In the genomic region with DNA sequence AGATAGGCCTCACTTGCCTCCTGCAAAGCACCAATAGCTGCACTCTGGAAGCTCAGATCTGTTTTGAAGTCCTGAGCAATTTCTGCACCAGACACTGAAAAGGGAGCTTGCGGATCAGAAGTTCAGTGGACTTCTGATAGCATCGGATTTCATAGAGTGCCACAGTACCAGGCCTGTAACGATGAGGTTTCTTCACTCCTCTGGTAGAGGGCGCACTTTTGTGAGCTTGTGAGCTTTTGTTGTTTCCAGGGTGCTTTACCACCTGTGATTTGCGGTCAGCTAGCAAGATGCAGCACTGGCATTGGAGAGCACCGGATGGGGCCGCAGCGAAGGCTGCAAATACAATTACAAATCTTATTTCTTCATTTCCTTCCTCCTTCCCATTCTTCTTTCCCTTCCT, we compare ENCODE assay signal across 15 mouse cellular contexts. TPM values are rescaled to one million over a fixed set of nuclear protein-coding genes. Genes with fewer than 3 reads are reported as not detected.
DNase-seq lines count a peak whose midpoint lies in the region; ATAC-seq and TF ChIP-seq lines count a peak whose summit lies in the region.
"Had no signal": no experiment of that assay in that cellular context is flagged by ENCODE, and none has a peak within 500 bp of the region (broad histone marks: within the 10 kb centered on the region; RNA-seq: fewer than 3 reads in every experiment).

No protein-coding gene starts in this region.

- intact Hi-C loops in gastrocnemius, adult 2 months (cut with DNase I) = no loop called here
- intact Hi-C loops in gastrocnemius, postnatal 14 days (cut with DNase I; ENCODE audit: low total_unique reads) = no loop called here
- intact Hi-C loops in left cerebral cortex, postnatal 10 days (cut with DNase I) = no loop called here

- H3K4me3 ChIP-seq in gastrocnemius, adult 2 months = no peak overlapping the region
- no peak overlapping the region for H3K4me3 ChIP-seq in midbrain, postnatal 0 days (ENCODE audit: low read depth, low read length)
- H3K4me3 ChIP-seq in midbrain, embryonic 10.5 days = no peak overlapping the region
- no peak overlapping the region for H3K4me3 ChIP-seq in lung, embryonic 14.5 days (ENCODE audit: low read depth, low read length)
- H3K4me3 ChIP-seq: embryonic facial prominence, embryonic 15.5 days; liver, embryonic 13.5 days; neural tube, embryonic 12.5 days had no signal

- TF ChIP-seq CTCF in gastrocnemius, adult 2 months (IDR thresholded peaks at IDR 0.05) = peak; percentile 17; the same call in 1 of the 2 replicates
- TF ChIP-seq CTCF in midbrain, postnatal 0 days (IDR thresholded peaks at IDR 0.05) = peak; percentile 34
- TF ChIP-seq CTCF in lung, embryonic 14.5 days (IDR thresholded peaks at IDR 0.05; ENCODE audit: low read depth) = peak; percentile 51

- no peaks in the 10 kb centered on the region for H3K9me3 ChIP-seq in midbrain, postnatal 0 days (ENCODE audit: low read length)
- no peaks in the 10 kb centered on the region for H3K9me3 ChIP-seq in midbrain, embryonic 10.5 days (replicated peaks)
- no peaks in the 10 kb centered on the region for H3K9me3 ChIP-seq in lung, embryonic 14.5 days (ENCODE audit: low read depth, low read length)
- H3K9me3 ChIP-seq: embryonic facial prominence, embryonic 15.5 days; liver, embryonic 13.5 days; neural tube, embryonic 12.5 days had no signal

- no peak overlapping the region for H3K27ac ChIP-seq in gastrocnemius, adult 2 months
- H3K27ac ChIP-seq in midbrain, postnatal 0 days (ENCODE audit: low read depth, low read length) = no peak overlapping the region
- no peak overlapping the region for H3K27ac ChIP-seq in midbrain, embryonic 10.5 days (replicated peaks)
- H3K27ac ChIP-seq in lung, embryonic 14.5 days (ENCODE audit: low read depth) = no peak overlapping the region
- H3K27ac ChIP-seq: embryonic facial prominence, embryonic 15.5 days; liver, embryonic 13.5 days; neural tube, embryonic 12.5 days had no signal

- no peak overlapping the region for H3K9ac ChIP-seq in midbrain, postnatal 0 days (replicated peaks; ENCODE audit: low read length, poor library complexity, severe bottlenecking)
- no peak overlapping the region for H3K9ac ChIP-seq in lung, embryonic 14.5 days
- H3K9ac ChIP-seq: embryonic facial prominence, embryonic 15.5 days; liver, embryonic 13.5 days; neural tube, embryonic 12.5 days had no signal

- no peaks in the 10 kb centered on the region for H3K4me1 ChIP-seq in midbrain, postnatal 0 days (ENCODE audit: insufficient read depth, low read length)
- H3K4me1 ChIP-seq in midbrain, embryonic 10.5 days = peaks cover 9% of the 10 kb centered on the region; the same call in 1 of the 2 replicates
- no peaks in the 10 kb centered on the region for H3K4me1 ChIP-seq in lung, embryonic 14.5 days (ENCODE audit: insufficient read depth)
- H3K4me1 ChIP-seq: embryonic facial prominence, embryonic 15.5 days; liver, embryonic 13.5 days; neural tube, embryonic 12.5 days had no signal

- DNase-seq in gastrocnemius, adult 2 months = no peak
- DNase-seq in gastrocnemius, postnatal 14 days = no peak
- DNase-seq in midbrain, postnatal 0 days (ENCODE audit: low spot score) = no peak
- DNase-seq in midbrain, embryonic 10.5 days (ENCODE audit: low spot score) = no peak
- DNase-seq in lung, embryonic 14.5 days = peak; percentile 48
- peak; percentile 81 for DNase-seq in thymus, postnatal 14 days
- no peak for DNase-seq in left cerebral cortex, postnatal 10 days (ENCODE audit: extremely low spot score in 1 of 2, low spot score in 2 of 2)
- DNase-seq: liver, embryonic 13.5 days had no signal

- H3K27me3 ChIP-seq in midbrain, postnatal 0 days (ENCODE audit: insufficient read depth, low read length) = peaks cover 27% of the 10 kb centered on the region
- peaks cover 30% of the 10 kb centered on the region for H3K27me3 ChIP-seq in midbrain, embryonic 10.5 days (ENCODE audit: low read depth, poor library complexity, severe bottlenecking)
- peaks cover 42% of the 10 kb centered on the region for H3K27me3 ChIP-seq in lung, embryonic 14.5 days (ENCODE audit: insufficient read depth, low read length)

- WGBS in midbrain, postnatal 0 days = 21% methylated on average over 8 of the region's 8 CpGs
- 16% methylated on average over 8 of the region's 8 CpGs for WGBS in midbrain, embryonic 10.5 days
- 12% methylated on average over 8 of the region's 8 CpGs for WGBS in lung, embryonic 14.5 days

- H3K4me2 ChIP-seq in midbrain, postnatal 0 days (ENCODE audit: low read depth, low read length, poor library complexity, severe bottlenecking) = no peak overlapping the region
- H3K4me2 ChIP-seq in lung, embryonic 14.5 days = no peak overlapping the region
- H3K4me2 ChIP-seq: embryonic facial prominence, embryonic 15.5 days; heart, embryonic 11.5 days; liver, embryonic 13.5 days; neural tube, embryonic 12.5 days had no signal

- no peaks in the 10 kb centered on the region for H3K36me3 ChIP-seq in midbrain, postnatal 0 days (ENCODE audit: insufficient read depth, low read length)
- H3K36me3 ChIP-seq in midbrain, embryonic 10.5 days = no peaks in the 10 kb centered on the region
- H3K36me3 ChIP-seq in lung, embryonic 14.5 days (ENCODE audit: insufficient read depth) = no peaks in the 10 kb centered on the region
- H3K36me3 ChIP-seq: embryonic facial prominence, embryonic 15.5 days; liver, embryonic 13.5 days; neural tube, embryonic 12.5 days had no signal

- no peak for ATAC-seq in midbrain, postnatal 0 days (ENCODE audit: low FRiP score)
- no peak for ATAC-seq in lung, embryonic 14.5 days (ENCODE audit: insufficient read depth)
- no peak for ATAC-seq in erythroid progenitor cell, adult 5-6 weeks (replicated peaks; ENCODE audit: low FRiP score, poor library complexity, severe bottlenecking)

RNA-seq across cellular contexts. Expression of a gene that starts 30.9 kb away (rescaled TPM):
- total RNA-seq in gastrocnemius, adult 2 months (2021) = 10 to 100 TPM; 36.5 to 41.1 TPM
- 10 to 100 TPM; 22.5 to 23.4 TPM for total RNA-seq in gastrocnemius, postnatal 14 days (2021)
- 47.7 and 48.5 TPM in 2 replicates for total RNA-seq in midbrain, postnatal 0 days (2014; rRNA removed)
- 169 and 187 TPM in 2 replicates for polyA plus RNA-seq in midbrain, postnatal 0 days (2015; fragmentation: Nextera tagmentation; extraction: Ambion mirVana)
- 94.2 and 94.9 TPM in 2 replicates for polyA plus RNA-seq in midbrain, embryonic 10.5 days (2016; fragmentation: Nextera tagmentation; extraction: Ambion mirVana)
- 188 and 195 TPM in 2 replicates for polyA plus RNA-seq in lung, embryonic 14.5 days (2014; fragmentation: Nextera tagmentation; extraction: Ambion mirVana)
- total RNA-seq in left cerebral cortex, postnatal 10 days (2021) = 10 to 100 TPM; 43.0 to 51.8 TPM
- total RNA-seq in erythroid progenitor cell, adult 5-6 weeks (2015; ENCODE audit: low replicate concordance) = 63.7 and 66.0 TPM in 2 replicates
- total RNA-seq in erythroid progenitor cell, adult 5-6 weeks (2017; ENCODE audit: low replicate concordance) = 11.8 TPM in 2 replicates

RNA-seq across cellular contexts. Expression of a gene that starts 36.8 kb away (rescaled TPM):
- not detected for total RNA-seq in gastrocnemius, adult 2 months (2021)
- not detected for total RNA-seq in gastrocnemius, postnatal 14 days (2021)
- not detected in 2 replicates for total RNA-seq in midbrain, postnatal 0 days (2014; rRNA removed)
- polyA plus RNA-seq in midbrain, postnatal 0 days (2015; fragmentation: Nextera tagmentation; extraction: Ambion mirVana) = not detected in 2 replicates
- polyA plus RNA-seq in midbrain, embryonic 10.5 days (2016; fragmentation: Nextera tagmentation; extraction: Ambion mirVana) = not detected in 2 replicates
- 1.3 and 1.4 TPM in 2 replicates for polyA plus RNA-seq in lung, embryonic 14.5 days (2014; fragmentation: Nextera tagmentation; extraction: Ambion mirVana)
- not detected for total RNA-seq in left cerebral cortex, postnatal 10 days (2021)
- total RNA-seq in erythroid progenitor cell, adult 5-6 weeks (2015; ENCODE audit: low replicate concordance) = not detected in 2 replicates
- not detected in 2 replicates for total RNA-seq in erythroid progenitor cell, adult 5-6 weeks (2017; ENCODE audit: low replicate concordance)
- total RNA-seq: adrenal gland, adult 18-20 months; CH12.LX had no signal
- polyA plus RNA-seq: embryonic facial prominence, embryonic 15.5 days; heart, embryonic 11.5 days; liver, embryonic 13.5 days; neural tube, embryonic 12.5 days; stomach, embryonic 14.5 days had no signal

RNA-seq across cellular contexts. Expression of a gene that starts 45.1 kb away (rescaled TPM):
- total RNA-seq in gastrocnemius, adult 2 months (2021) = 1 to 10 TPM; 7.3 to 7.4 TPM
- total RNA-seq in gastrocnemius, postnatal 14 days (2021) = 1 to 10 TPM; 3.1 to 4.1 TPM
- 23.5 and 29.6 TPM in 2 replicates for total RNA-seq in midbrain, postnatal 0 days (2014; rRNA removed)
- polyA plus RNA-seq in midbrain, postnatal 0 days (2015; fragmentation: Nextera tagmentation; extraction: Ambion mirVana) = 12.5 and 14.3 TPM in 2 replicates
- 21.2 and 23.2 TPM in 2 replicates for polyA plus RNA-seq in midbrain, embryonic 10.5 days (2016; fragmentation: Nextera tagmentation; extraction: Ambion mirVana)
- 15.8 and 15.9 TPM in 2 replicates for polyA plus RNA-seq in lung, embryonic 14.5 days (2014; fragmentation: Nextera tagmentation; extraction: Ambion mirVana)
- 10 to 100 TPM; 18.9 to 19.7 TPM for total RNA-seq in left cerebral cortex, postnatal 10 days (2021)
- 25.6 and 29.9 TPM in 2 replicates for total RNA-seq in erythroid progenitor cell, adult 5-6 weeks (2015; ENCODE audit: low replicate concordance)
- 37.4 and 40.9 TPM in 2 replicates for total RNA-seq in erythroid progenitor cell, adult 5-6 weeks (2017; ENCODE audit: low replicate concordance)

RNA-seq across cellular contexts. Expression of a gene that starts 58.6 kb away (rescaled TPM):
- not detected for total RNA-seq in gastrocnemius, adult 2 months (2021)
- not detected for total RNA-seq in gastrocnemius, postnatal 14 days (2021)
- not detected in 2 replicates for total RNA-seq in midbrain, postnatal 0 days (2014; rRNA removed)
- not detected in 2 replicates for polyA plus RNA-seq in midbrain, postnatal 0 days (2015; fragmentation: Nextera tagmentation; extraction: Ambion mirVana)
- 0.22 TPM in 1 of 2 replicates, not detected in the other for polyA plus RNA-seq in midbrain, embryonic 10.5 days (2016; fragmentation: Nextera tagmentation; extraction: Ambion mirVana)
- polyA plus RNA-seq in lung, embryonic 14.5 days (2014; fragmentation: Nextera tagmentation; extraction: Ambion mirVana) = 44.4 and 51.4 TPM in 2 replicates
- not detected for total RNA-seq in left cerebral cortex, postnatal 10 days (2021)
- total RNA-seq in erythroid progenitor cell, adult 5-6 weeks (2015; ENCODE audit: low replicate concordance) = not detected in 2 replicates
- total RNA-seq in erythroid progenitor cell, adult 5-6 weeks (2017; ENCODE audit: low replicate concordance) = not detected in 2 replicates
- polyA plus RNA-seq: embryonic facial prominence, embryonic 15.5 days; heart, embryonic 11.5 days; liver, embryonic 13.5 days had no signal

RNA-seq across cellular contexts. Expression of a gene that starts 59.4 kb away (rescaled TPM):
- not detected for total RNA-seq in gastrocnemius, adult 2 months (2021)
- total RNA-seq in gastrocnemius, postnatal 14 days (2021) = not detected
- not detected in 2 replicates for total RNA-seq in midbrain, postnatal 0 days (2014; rRNA removed)
- not detected in 2 replicates for polyA plus RNA-seq in midbrain, postnatal 0 days (2015; fragmentation: Nextera tagmentation; extraction: Ambion mirVana)
- polyA plus RNA-seq in midbrain, embryonic 10.5 days (2016; fragmentation: Nextera tagmentation; extraction: Ambion mirVana) = 0.16 and 0.17 TPM in 2 replicates
- polyA plus RNA-seq in lung, embryonic 14.5 days (2014; fragmentation: Nextera tagmentation; extraction: Ambion mirVana) = 0.23 TPM in 1 of 2 replicates, not detected in the other
- not detected for total RNA-seq in left cerebral cortex, postnatal 10 days (2021)
- total RNA-seq in erythroid progenitor cell, adult 5-6 weeks (2015; ENCODE audit: low replicate concordance) = not detected in 2 replicates
- not detected in 2 replicates for total RNA-seq in erythroid progenitor cell, adult 5-6 weeks (2017; ENCODE audit: low replicate concordance)
- total RNA-seq: adrenal gland, adult 18-20 months had no signal
- polyA plus RNA-seq: embryonic facial prominence, embryonic 15.5 days; heart, embryonic 11.5 days; liver, embryonic 13.5 days; neural tube, embryonic 12.5 days had no signal

Comparison
In these comparisons a context has a peak if more than half of its experiments do, and no peak if none do; other contexts are left out.
1. DNase-seq: peak in lung, embryonic 14.5 days (single experiment) and thymus, postnatal 14 days (single experiment); none in gastrocnemius, adult 2 months (single experiment), gastrocnemius, postnatal 14 days (single experiment), midbrain, postnatal 0 days (single experiment), midbrain, embryonic 10.5 days (single experiment) and left cerebral cortex, postnatal 10 days (0 of 2).
2. Peak in every context shown above with its lines, with median percentiles within 50 percentile points of each other: CTCF ChIP-seq.